Mouse (Mus musculus) Patski (cell line): ENCODE results near the gene Tbc1d1. TPM values are rescaled to one million over a fixed set of nuclear protein-coding genes. Genes with fewer than 3 reads are reported as not detected.

ENCODE experiments used
- ATAC-seq: fragments of 100-300 bp; one replicate; pipeline ENCODE4 v1.8.0; 2021
- CTCF ChIA-PET: fragments of 350-600 bp; sonication (Branson Sonifier 250); formaldehyde crosslinking; loops from one replicate; lab custom pipeline; 2022; ENCODE audit warnings: inconsistent platforms; lab: Charles Lee
- POLR2A ChIA-PET: fragments of 350-600 bp; sonication (Branson Sonifier 250); formaldehyde crosslinking; loops from one replicate; lab custom pipeline; 2022; ENCODE audit warnings: antibody characterized with exemption, inconsistent platforms; lab: Charles Lee
- DNase-seq: peaks from one replicate; pipeline ENCODE4 v3.0.0-alpha.2; 2011; ENCODE audit warnings: low read depth, low spot score
- H3K27me3 ChIP-seq: fragments of 371-371 bp; one replicate; pipeline ENCODE4 v1.5.1; 2021
- CTCF ChIP-seq: fragments of 100-300 bp; IDR thresholded peaks from one replicate; pipeline ENCODE4 v1.5.1; 2021
- in situ Hi-C: fragments of 300-500 bp; cut with MboI; formaldehyde crosslinking; loops from 3 replicates; pipeline ENCODE4 v1.11.1; 2018; ENCODE audit warnings: low pct_unique_long_range_greater_than_20kb, mixed read lengths
- polyA plus RNA-seq: library from polyadenylated mRNA; unstranded; gene quantifications from one replicate; pipeline ENCODE4 v1.2.3, GENCODE M21; 2021

The Tbc1d1 gene
- polyA plus RNA-seq, 1 experiment from 2014 or later = 45.9 TPM

GRCm38 (mm10) chr5:64263898-64264478, 107.9 kb downstream of the Tbc1d1 start:
- CTCF ChIA-PET = interaction anchor here (1.1 to 4.8 kb wide), 8 partner anchors 7 to 194 kb away, joined by 3 to 39 read pairs (median 4); no protein-coding TSS in a partner anchor
- no peaks in the 10 kb centered on the region for H3K27me3 ChIP-seq
- no peak for DNase-seq
- ATAC-seq = no peak
- in situ Hi-C loops = no loop called here
- TF ChIP-seq CTCF = no peak
- POLR2A ChIA-PET = interaction anchor here (0.5 kb wide), 1 partner anchor 295 kb away, joined by 3 read pairs; no protein-coding TSS in a partner anchor

- CTCF ChIA-PET = interaction anchor here (1.0 to 4.8 kb wide), 9 partner anchors 8 to 195 kb away, joined by 3 to 39 read pairs (median 6); no protein-coding TSS in a partner anchor
- in situ Hi-C loops = loop anchor here (5.0 kb wide), 3 partner anchors 58 to 358 kb away; no protein-coding TSS in a partner anchor
- no peak for DNase-seq
- peak; percentile 80 for TF ChIP-seq CTCF
- no peak for ATAC-seq
- POLR2A ChIA-PET = no interaction called here
- no peaks in the 10 kb centered on the region for H3K27me3 ChIP-seq
These were observed 109.0 kb downstream of the Tbc1d1 start for GRCm38 (mm10) chr5:64265145-64265544.

DNA sequence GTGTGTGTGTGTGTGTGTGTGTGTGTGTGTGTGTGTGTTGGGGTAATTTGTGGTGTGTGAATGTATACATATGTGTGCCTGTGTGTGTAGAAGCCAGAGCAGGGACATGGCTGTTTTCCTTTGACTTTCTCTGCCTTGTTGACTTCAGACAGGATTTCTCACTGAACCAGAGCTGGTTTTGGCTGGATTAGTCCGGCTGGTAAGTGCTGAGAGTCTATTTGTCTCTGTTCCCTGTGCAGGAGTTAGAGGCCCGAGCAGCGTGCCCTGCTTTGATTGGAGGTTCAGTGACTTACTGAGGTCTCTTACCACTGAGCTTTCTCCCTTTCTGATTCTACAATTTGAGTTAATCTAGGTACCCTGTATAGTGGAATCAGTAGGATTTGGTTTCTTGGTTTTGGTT, 109.8 kb downstream of the Tbc1d1 start:
- ATAC-seq = no peak
- no peak for DNase-seq
- H3K27me3 ChIP-seq = no peaks in the 10 kb centered on the region
- CTCF ChIA-PET = interaction anchor here (1.0 to 4.8 kb wide), 7 partner anchors 9 to 63 kb away, joined by 4 to 39 read pairs (median 6); no protein-coding TSS in a partner anchor
- in situ Hi-C loops = loop anchor here (5.0 kb wide), 3 partner anchors 59 to 359 kb away; no protein-coding TSS in a partner anchor
- POLR2A ChIA-PET = interaction anchor here (0.6 kb wide), 1 partner anchor 135 kb away, joined by 5 read pairs; no protein-coding TSS in a partner anchor
- TF ChIP-seq CTCF = no peak

DNA sequence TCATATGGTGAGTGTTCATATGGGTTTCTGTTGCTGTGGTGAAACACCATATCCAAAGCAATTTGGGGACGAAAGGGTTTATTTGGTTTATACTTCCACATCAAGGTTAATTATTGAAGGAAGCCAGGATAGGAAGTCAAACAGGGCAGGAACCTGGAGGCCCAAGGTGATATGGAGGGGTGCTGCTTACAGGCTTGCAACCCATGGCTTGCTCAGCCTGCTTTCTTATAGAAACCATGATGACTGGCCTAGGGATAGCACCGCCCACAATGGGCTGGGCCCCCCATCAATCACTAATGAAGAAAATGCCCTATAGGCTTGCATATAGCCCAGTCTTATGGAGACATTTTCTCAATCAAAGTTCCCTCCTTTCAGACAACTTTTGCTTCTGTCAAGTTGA, 110.4 kb downstream of the Tbc1d1 start:
- TF ChIP-seq CTCF = no peak
- in situ Hi-C loops = loop anchor here (5.0 kb wide), 3 partner anchors 59 to 359 kb away; no protein-coding TSS in a partner anchor
- H3K27me3 ChIP-seq = no peaks in the 10 kb centered on the region
- DNase-seq (no peak), ATAC-seq (no peak)
- ChIA-PET POLR2A (no interaction called here), CTCF (interaction anchor here (0.7 to 4.8 kb wide), 10 partner anchors 9 to 130 kb away, joined by 3 to 39 read pairs (median 5); no protein-coding TSS in a partner anchor)

GRCm38 (mm10) chr5:64267279-64267678, 111.2 kb downstream of the Tbc1d1 start:
- in situ Hi-C loops = loop anchor here (5.0 kb wide), 3 partner anchors 60 to 360 kb away; no protein-coding TSS in a partner anchor
- TF ChIP-seq CTCF = no peak
- CTCF ChIA-PET = interaction anchor here (0.7 to 1.4 kb wide), 4 partner anchors 13 to 130 kb away, joined by 3 to 4 read pairs (median 4); no protein-coding TSS in a partner anchor
- no peaks in the 10 kb centered on the region for H3K27me3 ChIP-seq
- POLR2A ChIA-PET = no interaction called here
- DNase-seq (no peak), ATAC-seq (no peak)

DNA sequence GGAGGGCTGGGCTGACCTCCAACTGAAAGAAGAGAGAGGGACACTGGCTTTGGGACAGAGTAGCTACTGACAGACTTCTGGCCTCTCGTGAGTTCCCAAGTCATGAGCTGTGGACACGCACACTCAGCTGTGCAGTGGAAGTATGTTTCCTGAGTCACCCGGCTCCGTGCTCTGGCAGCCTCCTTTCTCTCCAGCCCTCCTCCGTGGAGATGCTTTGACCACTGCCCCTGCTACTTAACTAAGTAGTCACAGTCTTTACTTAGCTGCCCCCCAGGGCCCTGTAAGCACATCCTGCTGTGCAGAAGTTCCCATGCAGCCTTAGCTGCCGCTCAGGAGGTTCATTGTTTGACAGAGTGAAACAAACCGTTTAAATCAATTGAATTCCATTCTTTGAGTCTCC, 113.6 kb downstream of the Tbc1d1 start:
- no peak for TF ChIP-seq CTCF
- POLR2A ChIA-PET = no interaction called here
- DNase-seq (no peak), ATAC-seq (peak; percentile 57)
- CTCF ChIA-PET = interaction anchor here (0.7 to 2.6 kb wide), 7 partner anchors 11 to 158 kb away, joined by 3 to 7 read pairs (median 3); no protein-coding TSS in a partner anchor
- no peaks in the 10 kb centered on the region for H3K27me3 ChIP-seq
- in situ Hi-C loops = loop anchor here (5.0 kb wide), 3 partner anchors 62 to 362 kb away; no protein-coding TSS in a partner anchor

- POLR2A ChIA-PET = no interaction called here
- DNase-seq (no peak), ATAC-seq (no peak)
- no peak for TF ChIP-seq CTCF
- no peaks in the 10 kb centered on the region for H3K27me3 ChIP-seq
- in situ Hi-C loops = no loop called here
- CTCF ChIA-PET = interaction anchor here (1.3 kb wide), 1 partner anchor 71 kb away, joined by 4 read pairs; no protein-coding TSS in a partner anchor
These were observed 117.4 kb downstream of the Tbc1d1 start for GRCm38 (mm10) chr5:64273517-64273916.

DNA sequence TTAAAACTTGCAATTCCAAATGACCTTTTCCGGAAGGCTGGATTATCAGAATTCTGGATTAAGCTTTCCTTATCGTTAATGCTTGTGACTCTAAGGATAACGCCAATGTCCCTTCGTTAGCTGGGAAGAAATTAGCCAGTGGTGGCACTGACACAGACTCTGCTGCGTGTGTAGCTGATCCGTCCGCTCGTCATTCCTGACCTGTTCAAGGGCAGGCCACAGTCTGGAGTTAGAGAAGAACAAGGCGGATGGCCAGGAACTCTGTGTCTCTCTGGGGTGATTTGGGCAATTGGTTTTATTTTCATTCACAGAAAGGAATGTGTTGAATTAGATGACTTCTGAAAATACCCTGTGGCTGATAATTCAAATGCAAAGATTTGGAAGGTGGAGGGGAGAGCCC, 118.2 kb downstream of the Tbc1d1 start:
- no peaks in the 10 kb centered on the region for H3K27me3 ChIP-seq
- ATAC-seq (no peak), DNase-seq (no peak)
- ChIA-PET POLR2A (interaction anchor here (0.8 kb wide), 1 partner anchor 9 kb away, joined by 3 read pairs; no protein-coding TSS in a partner anchor), CTCF (interaction anchor here (0.6 to 2.3 kb wide), 26 partner anchors 9 to 204 kb away, joined by 3 to 22 read pairs (median 4); partner anchors contain the start of gene Tbc1d1)
- no peak for TF ChIP-seq CTCF
- in situ Hi-C loops = no loop called here

DNA sequence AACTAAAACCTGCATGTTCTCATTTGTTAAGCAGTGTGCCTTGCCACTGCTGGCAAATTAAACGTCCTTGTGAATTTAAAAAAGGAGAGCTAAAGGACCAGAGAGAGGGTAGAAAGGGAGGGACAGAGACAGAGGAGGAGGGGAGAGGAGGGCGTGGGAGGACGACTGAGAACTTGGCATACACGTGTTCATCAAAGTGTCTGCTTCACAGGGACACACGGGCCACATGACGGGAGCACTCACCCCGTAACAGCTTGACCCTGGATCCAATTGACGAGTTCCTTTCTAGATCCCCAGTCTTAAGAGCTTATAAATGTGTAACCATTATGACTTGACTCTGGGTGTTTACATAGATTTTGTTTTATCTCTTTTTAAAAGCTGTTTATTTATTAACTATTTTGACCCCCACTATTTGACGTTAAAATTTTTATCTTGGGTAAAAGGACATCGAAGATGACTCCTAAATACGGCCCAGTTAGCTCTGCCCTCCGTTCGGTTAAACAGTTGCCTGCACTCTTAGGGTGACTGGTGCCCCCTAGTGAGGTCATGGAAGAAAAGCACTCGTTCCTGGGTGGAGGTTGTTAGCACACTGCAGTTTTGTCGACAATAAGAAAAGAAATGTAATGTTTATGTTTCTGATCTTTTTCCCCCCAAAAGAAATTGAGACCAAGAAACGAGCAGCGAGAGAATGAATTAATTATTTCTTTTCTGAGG, 118.8 kb downstream of the Tbc1d1 start:
- H3K27me3 ChIP-seq = no peaks in the 10 kb centered on the region
- DNase-seq (no peak), ATAC-seq (no peak)
- peak; percentile 92 for TF ChIP-seq CTCF
- ChIA-PET POLR2A (interaction anchor here (0.8 kb wide), 1 partner anchor 8 kb away, joined by 3 read pairs; no protein-coding TSS in a partner anchor), CTCF (interaction anchor here (0.6 to 2.3 kb wide), 27 partner anchors 9 to 205 kb away, joined by 3 to 22 read pairs (median 4); partner anchors contain the start of gene Tbc1d1)
- in situ Hi-C loops = no loop called here

GRCm38 (mm10) chr5:64277646-64278191, 121.6 kb downstream of the Tbc1d1 start:
- POLR2A ChIA-PET = no interaction called here
- ATAC-seq (no peak), DNase-seq (no peak)
- CTCF ChIA-PET = interaction anchor here (1.2 to 2.2 kb wide), 3 partner anchors 75 to 169 kb away, joined by 4 to 5 read pairs (median 4); no protein-coding TSS in a partner anchor
- no peaks in the 10 kb centered on the region for H3K27me3 ChIP-seq
- in situ Hi-C loops = no loop called here
- no peak for TF ChIP-seq CTCF
